Mouse (Mus musculus): ENCODE results near the gene Ncl.
A peak's percentile ranks its signal among the peaks of the same experiment; 100 is the strongest.

The Ncl gene

GRCm38 (mm10) chr1:86312269-86312668 is 46.9 kb downstream of the Ncl start:
- DNase-seq (ENCODE audit: low spot score in 2 of 2), result no peak

GRCm38 (mm10) chr1:86311467-86312005 is 47.7 kb downstream of the Ncl start:
- DNase-seq (ENCODE audit: low spot score in 2 of 2), result no peak

GRCm38 (mm10) chr1:86310536-86311310 is 48.5 kb downstream of the Ncl start:
- DNase-seq (ENCODE audit: low spot score in 2 of 2), result no peak

GRCm38 (mm10) chr1:86309270-86309833 is 49.8 kb downstream of the Ncl start:
- DNase-seq (ENCODE audit: low spot score in 2 of 2), result no peak

- no peak for DNase-seq (ENCODE audit: low spot score in 2 of 2)
These were observed 51.1 kb downstream of the Ncl start for GRCm38 (mm10) chr1:86307871-86308641.

- DNase-seq (ENCODE audit: low spot score in 2 of 2), result no peak
These were observed 51.9 kb downstream of the Ncl start for GRCm38 (mm10) chr1:86307177-86307762.

- no peak for DNase-seq (ENCODE audit: low spot score in 2 of 2)
These were observed 52.5 kb downstream of the Ncl start for GRCm38 (mm10) chr1:86306686-86307085.

GRCm38 (mm10) chr1:86303873-86304250 is 55.3 kb downstream of the Ncl start:
- no peak for DNase-seq (ENCODE audit: low spot score in 2 of 2)

- DNase-seq (ENCODE audit: low spot score in 2 of 2), result peak in 1 of 2 experiments; percentile 11
These were observed 55.9 kb downstream of the Ncl start for GRCm38 (mm10) chr1:86303063-86303872.

GRCm38 (mm10) chr1:86302532-86302931 is 56.7 kb downstream of the Ncl start, which contains the start of gene B3gnt7:
TSS of gene B3gnt7 (plus strand) at chr1:86302832.
- no peak for DNase-seq (ENCODE audit: low spot score in 2 of 2)

GRCm38 (mm10) chr1:86301221-86302091 is 57.7 kb downstream of the Ncl start:
- DNase-seq (ENCODE audit: low spot score in 2 of 2), result no peak

- no peak for DNase-seq (ENCODE audit: low spot score in 2 of 2)
These were observed 58.5 kb downstream of the Ncl start for GRCm38 (mm10) chr1:86300731-86301130.

- DNase-seq (ENCODE audit: low spot score in 2 of 2), result no peak
These were observed 59.1 kb downstream of the Ncl start for GRCm38 (mm10) chr1:86300093-86300492.
